Mouse (Mus musculus) gastrocnemius, postnatal 10 days (tissue): ENCODE data around the gene Gm2042. TPM values are rescaled to one million over a fixed set of nuclear protein-coding genes. Genes with fewer than 3 reads are reported as not detected.
"Not testable (repeated sequence)": the region's sequence is repeated elsewhere in the genome, so short reads cannot be mapped to it uniquely, and the experiment has no call there.

ENCODE experiments used
- DNase-seq: peaks from one replicate; pipeline ENCODE4 v3.0.0; 2021; ENCODE audit warnings: mixed read lengths
- long read RNA-seq, 2 experiments: library from polyadenylated mRNA; stranded (forward); transcript quantifications; one replicate each; pipeline ENCODE4 v2.0.0; 2021
- total RNA-seq, 2 experiments: library from RNA; stranded (reverse); gene quantifications; 2 replicates each; pipeline ENCODE4 v1.2.3; 2021

The Gm2042 gene
- not detected for total RNA-seq
- long read RNA-seq, experiment 1: 0 reads
- long read RNA-seq, experiment 2: 0 reads

DNA sequence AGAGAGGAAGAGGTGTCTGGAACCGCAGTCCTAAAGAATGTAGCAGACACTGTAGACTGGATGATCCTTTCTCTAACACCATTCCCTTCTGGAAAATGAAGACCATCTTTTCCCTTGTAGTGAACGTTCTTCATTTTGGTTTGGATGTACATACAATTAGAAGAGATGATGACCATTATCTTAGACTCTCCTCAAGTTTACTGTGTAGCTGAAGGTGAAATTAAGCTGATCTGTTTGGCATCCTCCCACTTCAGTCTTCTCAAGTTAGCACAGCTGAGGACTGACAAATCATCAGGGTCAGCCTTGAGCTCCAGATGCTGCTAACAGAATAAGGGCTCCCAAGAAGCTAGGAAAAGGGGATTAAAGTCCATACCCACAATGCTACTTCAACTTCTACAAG is at the start of gene Gm2042:
Gene Gm2042 (plus strand): TSS at position 301 of the 400 bp plus-strand sequence.
- not testable (repeated sequence) for DNase-seq

DNA sequence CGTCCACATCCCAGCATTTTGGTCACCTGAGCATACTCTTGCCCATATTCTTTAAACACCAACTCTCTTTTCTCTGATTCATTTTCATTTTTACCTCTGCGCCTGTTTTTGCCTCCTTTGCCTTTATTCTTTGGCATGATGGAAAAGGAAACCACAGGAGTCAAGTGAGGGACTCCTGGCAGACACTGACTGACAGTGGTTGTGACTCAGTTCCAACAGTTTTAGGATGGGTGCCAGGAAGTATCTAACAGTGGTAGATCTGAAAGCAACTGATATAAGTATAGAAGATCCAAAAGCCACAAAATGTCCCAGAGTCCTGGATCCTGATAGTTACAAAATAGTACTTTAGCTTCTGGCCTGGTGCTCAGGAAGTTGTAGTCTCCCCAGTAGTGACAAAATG is 34.2 kb upstream of the Gm2042 start, which contains the start of gene Gm2035:
Gene Gm2035 (minus strand): TSS at position 137 of the 400 bp plus-strand sequence.
- not testable (repeated sequence) for DNase-seq

DNA sequence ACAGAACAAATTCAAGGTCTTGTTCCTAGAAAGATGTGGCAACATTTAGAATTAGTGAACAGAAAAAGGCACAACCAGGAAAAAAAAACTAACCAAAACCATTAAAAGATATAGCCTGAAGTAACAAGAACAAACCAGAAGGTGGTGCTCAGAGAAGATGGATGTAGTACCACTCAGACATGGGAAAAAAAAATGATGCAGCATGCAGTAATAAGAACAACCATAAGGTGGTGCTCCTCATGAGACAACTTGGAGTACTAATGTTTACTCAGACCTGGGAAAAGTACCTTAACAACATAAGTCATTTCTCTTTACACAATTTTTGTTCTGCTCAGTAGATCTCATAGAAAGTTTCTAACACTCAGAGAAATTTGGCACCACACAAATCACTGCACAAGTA is 30.1 kb downstream of the Gm2042 start:
- DNase-seq: not testable (repeated sequence)

- not testable (repeated sequence) for DNase-seq
These were observed 50.2 kb downstream of the Gm2042 start for GRCm38 (mm10) chr12:88004118-88004517.

Other genes with a start within 250 kb of the Gm2042 start
- not detected for gene Gm21319, start 178.3 kb upstream of the Gm2042 start, total RNA-seq
- not detected for gene Gm21936, start 158.6 kb upstream of the Gm2042 start, total RNA-seq
- gene BB287469, start 137.5 kb upstream of the Gm2042 start, total RNA-seq: not detected
- gene Gm2001, start 111.7 kb upstream of the Gm2042 start, total RNA-seq: not detected
- gene Gm2016, start 80.0 kb upstream of the Gm2042 start, total RNA-seq: not detected
- gene Gm2022, start 58.7 kb upstream of the Gm2042 start, total RNA-seq: not detected
- gene Gm2035, start 34.2 kb upstream of the Gm2042 start, total RNA-seq: not detected
- gene Gm2075, start 57.8 kb downstream of the Gm2042 start, total RNA-seq: not detected
- not detected for gene Gm6803, start 64.7 kb downstream of the Gm2042 start, total RNA-seq
- not detected for gene Gm2056, start 72.9 kb downstream of the Gm2042 start, total RNA-seq
- not detected for gene Gm16368, start 129.6 kb downstream of the Gm2042 start, total RNA-seq
- not detected for gene Gm10436, start 228.0 kb downstream of the Gm2042 start, total RNA-seq